Mouse (Mus musculus) intestine, embryonic 16.5 days (tissue): ENCODE measurements around the gene Sec61a2. TPM values are rescaled to one million over a fixed set of nuclear protein-coding genes. Genes with fewer than 3 reads are reported as not detected.

Source experiments
- ATAC-seq: fragments of 200-750 bp; cut with Nextera tagmentation; 2 replicates; pipeline ENCODE4 v1.8.0; 2017; ENCODE audit warnings: moderate TSS enrichment, moderate library complexity
- H3K27ac ChIP-seq: fragments of 300-500 bp; sonication (generic); 2 replicates; pipeline ENCODE4 v1.5.1; 2014; ENCODE audit warnings: mild to moderate bottlenecking, low read length
- H3K27me3 ChIP-seq: fragments of 300-500 bp; sonication (generic); replicated peaks from 2 replicates; pipeline ENCODE4 v1.6.1; 2014; ENCODE audit warnings: low read length, control low read depth, mixed read lengths; ENCODE audit not compliant: control insufficient read depth, insufficient read depth
- H3K36me3 ChIP-seq: fragments of 300-500 bp; sonication (generic); 2 replicates; pipeline ENCODE4 v1.6.1; 2014; ENCODE audit warnings: low read length, control low read depth; ENCODE audit not compliant: control insufficient read depth, insufficient read depth
- H3K4me1 ChIP-seq: fragments of 300-500 bp; sonication (generic); 2 replicates; pipeline ENCODE4 v1.6.1; 2014; ENCODE audit warnings: low read length, control low read depth, mixed read lengths; ENCODE audit not compliant: control insufficient read depth, insufficient read depth
- H3K4me2 ChIP-seq: fragments of 300-500 bp; sonication (generic); 2 replicates; pipeline ENCODE4 v1.6.1; 2014; ENCODE audit warnings: low read depth, low read length, control low read depth
- H3K4me3 ChIP-seq: fragments of 300-500 bp; sonication (generic); 2 replicates; pipeline ENCODE4 v1.5.1; 2014; ENCODE audit warnings: mild to moderate bottlenecking, low read length
- H3K9ac ChIP-seq: fragments of 300-500 bp; sonication (generic); 2 replicates; pipeline ENCODE4 v1.6.1; 2014; ENCODE audit warnings: low read depth, low read length
- H3K9me3 ChIP-seq: fragments of 300-500 bp; sonication (generic); 2 replicates; pipeline ENCODE4 v1.6.1; 2016; ENCODE audit warnings: low read length, control low read depth; ENCODE audit not compliant: control insufficient read depth
- WGBS: fragments of 180-500 bp; shearing (Covaris S2); extraction: QIAGEN DNeasy Blood & Tissue Kit; methylation state at CpG from one replicate; pipeline ENCODE4 v1.1.7; 2014; 5-methylcytosine and 5-hydroxymethylcytosine counted together
- polyA plus RNA-seq: library from polyadenylated mRNA; unstranded; fragments of >200 nt; fragmentation: Nextera tagmentation; extraction: Ambion mirVana; gene quantifications from 2 replicates; pipeline ENCODE4 v1.2.1, GENCODE M21; 2015

Gene Sec61a2
- polyA plus RNA-seq, 1 experiment from 2014 or later = 61.8 TPM

- Histone ChIP-seq H3K4me1 (no peaks in the 10 kb centered on the region), H3K9ac (no peak overlapping the region), H3K27me3 (no peaks in the 10 kb centered on the region), H3K36me3 (no peaks in the 10 kb centered on the region), H3K4me2 (no peak overlapping the region), H3K4me3 (no peak overlapping the region), H3K27ac (no peak overlapping the region), H3K9me3 (no peaks in the 10 kb centered on the region)
- no peak for ATAC-seq
- 30% methylated on average over 5 of the region's 5 CpGs for WGBS
Measured at GRCm38 (mm10) chr2:5906092-5906491, 10.9 kb upstream of the Sec61a2 start.

GRCm38 (mm10) chr2:5900145-5900544 lies 4.9 kb upstream of the Sec61a2 start:
- Histone ChIP-seq H3K4me2 (no peak overlapping the region), H3K4me1 (no peaks in the 10 kb centered on the region), H3K9ac (no peak overlapping the region), H3K27ac (no peak overlapping the region), H3K4me3 (no peak overlapping the region), H3K27me3 (no peaks in the 10 kb centered on the region), H3K9me3 (no peaks in the 10 kb centered on the region), H3K36me3 (no peaks in the 10 kb centered on the region)
- WGBS = 64% methylated on average over 5 of the region's 5 CpGs
- no peak for ATAC-seq

- H3K4me2 ChIP-seq = peak overlapping the region; percentile 47
- ATAC-seq = peak; percentile 32
- WGBS = 12% methylated on average over 11 of the region's 11 CpGs
- peak overlapping the region; percentile 85 for H3K4me3 ChIP-seq
- no peaks in the 10 kb centered on the region for H3K27me3 ChIP-seq
- H3K9ac ChIP-seq = peak overlapping the region; percentile 96
- no peaks in the 10 kb centered on the region for H3K36me3 ChIP-seq
- H3K4me1 ChIP-seq = peaks cover 6% of the 10 kb centered on the region; the same call in 1 of the 2 replicates
- peak overlapping the region; percentile 67 for H3K27ac ChIP-seq
- H3K9me3 ChIP-seq = no peaks in the 10 kb centered on the region
Measured at GRCm38 (mm10) chr2:5894296-5894695, 936 bp downstream of the Sec61a2 start.

DNA sequence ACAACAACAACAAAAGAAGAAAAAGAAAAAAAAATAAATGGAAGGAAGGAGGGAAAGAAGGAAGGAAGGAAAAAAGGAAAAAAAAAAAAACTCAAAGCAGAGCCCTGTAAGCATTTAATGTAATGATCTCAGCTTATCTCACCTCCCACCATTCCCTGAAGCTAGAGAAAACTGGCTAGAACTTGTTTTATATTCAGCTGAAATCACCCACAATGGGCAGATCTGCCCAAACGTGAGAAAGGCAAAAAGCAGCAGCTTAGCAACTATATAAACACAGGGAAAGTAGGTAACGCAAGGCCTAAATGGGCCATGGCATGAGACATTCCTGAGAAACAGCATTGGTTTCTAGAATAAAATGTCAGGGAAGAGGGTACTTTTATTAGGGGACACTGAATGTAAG lies 5.8 kb downstream of the Sec61a2 start:
- no peak overlapping the region for H3K27ac ChIP-seq
- no peaks in the 10 kb centered on the region for H3K9me3 ChIP-seq

GRCm38 (mm10) chr2:5888865-5889264 lies 6.4 kb downstream of the Sec61a2 start:
- ATAC-seq = no peak
- H3K4me1 ChIP-seq = peaks cover 6% of the 10 kb centered on the region; the same call in 1 of the 2 replicates
- 81% methylated on average over 5 of the region's 5 CpGs for WGBS
- peaks cover 6% of the 10 kb centered on the region for H3K36me3 ChIP-seq
- no peaks in the 10 kb centered on the region for H3K27me3 ChIP-seq
- no peak overlapping the region for H3K4me3 ChIP-seq
- H3K4me2 ChIP-seq = no peak overlapping the region
- no peaks in the 10 kb centered on the region for H3K9me3 ChIP-seq
- H3K27ac ChIP-seq = no peak overlapping the region
- H3K9ac ChIP-seq = no peak overlapping the region

More for the DNA sequence above, 5.8 kb downstream of the Sec61a2 start:
- Histone ChIP-seq H3K9ac (no peak overlapping the region), H3K4me3 (no peak overlapping the region), H3K4me2 (no peak overlapping the region), H3K4me1 (peaks cover 6% of the 10 kb centered on the region; the same call in 1 of the 2 replicates), H3K36me3 (peaks cover 6% of the 10 kb centered on the region; the same call in 1 of the 2 replicates), H3K27me3 (no peaks in the 10 kb centered on the region)
- WGBS = 59% methylated on average over 2 of the region's 2 CpGs
- ATAC-seq = no peak

DNA sequence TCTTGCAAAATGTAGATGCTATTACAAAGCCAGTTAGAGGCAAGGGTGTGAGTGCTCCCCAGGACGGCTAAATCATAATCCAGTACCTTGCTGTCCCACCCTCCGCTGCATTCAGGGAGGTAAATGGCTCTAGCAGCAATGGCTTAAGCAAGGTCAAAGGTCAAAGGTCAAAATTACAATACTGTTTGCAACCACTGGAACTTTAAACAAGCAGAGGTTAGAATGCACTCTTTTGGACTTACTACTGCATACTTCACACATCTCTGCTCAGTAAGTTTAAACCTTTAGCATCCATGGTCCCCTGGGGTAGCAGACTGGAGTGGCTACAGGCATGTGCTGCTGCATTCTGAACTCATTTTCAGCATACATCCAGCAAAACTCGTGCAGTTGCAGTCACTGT lies 17.8 kb downstream of the Sec61a2 start:
- 65% methylated on average over 3 of the region's 3 CpGs for WGBS
- peaks cover 23% of the 10 kb centered on the region for H3K36me3 ChIP-seq
- no peak overlapping the region for H3K27ac ChIP-seq
- H3K27me3 ChIP-seq = no peaks in the 10 kb centered on the region
- ATAC-seq = no peak
- H3K4me1 ChIP-seq = no peaks in the 10 kb centered on the region
- H3K9me3 ChIP-seq = no peaks in the 10 kb centered on the region
- no peak overlapping the region for H3K4me2 ChIP-seq
- no peak overlapping the region for H3K4me3 ChIP-seq
- no peak overlapping the region for H3K9ac ChIP-seq

- peaks cover 16% of the 10 kb centered on the region for H3K36me3 ChIP-seq
- no peak overlapping the region for H3K27ac ChIP-seq
- ATAC-seq = no peak
- WGBS = 91% methylated on average over 5 of the region's 5 CpGs
- no peaks in the 10 kb centered on the region for H3K27me3 ChIP-seq
- H3K9me3 ChIP-seq = no peaks in the 10 kb centered on the region
- no peak overlapping the region for H3K4me3 ChIP-seq
- H3K4me1 ChIP-seq = no peaks in the 10 kb centered on the region
- no peak overlapping the region for H3K9ac ChIP-seq
- no peak overlapping the region for H3K4me2 ChIP-seq
Measured at GRCm38 (mm10) chr2:5869746-5870145, 25.5 kb downstream of the Sec61a2 start.

DNA sequence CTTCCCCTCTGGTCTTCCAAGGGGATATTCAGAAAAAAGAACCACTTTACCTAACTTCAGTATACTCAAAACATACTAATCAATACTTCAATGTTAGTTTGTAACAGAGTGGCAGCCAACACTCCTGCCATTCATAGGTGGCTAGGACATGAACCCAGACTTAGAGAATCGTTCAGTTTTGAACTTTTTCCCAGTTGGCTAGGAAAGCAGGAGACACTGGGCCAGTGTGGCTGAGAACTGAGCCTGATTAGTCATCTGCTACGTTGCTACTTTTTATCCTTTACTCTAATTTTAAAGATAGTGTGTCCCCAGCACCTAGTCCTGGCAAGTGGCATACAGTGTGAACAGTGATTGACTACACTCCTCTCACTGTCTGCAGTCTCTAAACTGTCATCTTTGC lies 27.6 kb downstream of the Sec61a2 start:
- Histone ChIP-seq H3K9ac (no peak overlapping the region), H3K4me1 (no peaks in the 10 kb centered on the region), H3K36me3 (peaks cover 7% of the 10 kb centered on the region), H3K4me2 (no peak overlapping the region), H3K27ac (no peak overlapping the region), H3K4me3 (no peak overlapping the region), H3K9me3 (no peaks in the 10 kb centered on the region), H3K27me3 (no peaks in the 10 kb centered on the region)
- 84% methylated on average over 2 of the region's 2 CpGs for WGBS
- ATAC-seq = no peak

DNA sequence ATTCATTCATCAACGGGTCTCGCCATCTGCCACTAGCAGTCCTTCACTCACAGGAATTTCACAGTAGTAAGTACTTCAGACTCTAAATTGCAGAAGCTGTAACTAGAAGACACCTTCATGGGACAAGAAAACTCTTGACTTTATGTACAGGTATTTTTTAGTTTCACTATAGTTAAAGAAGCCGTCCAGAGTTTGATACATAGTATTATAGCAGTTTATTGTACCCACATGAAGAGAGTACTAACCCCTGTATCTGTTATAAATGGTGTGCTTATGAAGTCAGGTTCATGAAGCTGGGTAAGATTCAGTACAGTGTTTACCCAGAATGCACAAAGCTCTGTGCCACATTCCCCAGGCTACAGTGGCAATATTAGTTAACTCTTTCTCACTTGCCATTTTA lies 32.4 kb downstream of the Sec61a2 start, which contains the start of gene Gm13199:
Gene Gm13199 (minus strand): TSS at position 101 of the 400 bp plus-strand sequence.
- Histone ChIP-seq H3K4me3 (no peak within 1 kb of the TSS), H3K36me3 (peaks cover 3% of the 10 kb centered on the region; the same call in 1 of the 2 replicates), H3K4me2 (no peak within 1 kb of the TSS), H3K4me1 (no peaks in the 10 kb centered on the region), H3K27me3 (no peaks in the 10 kb centered on the region), H3K9me3 (no peaks in the 10 kb centered on the region), H3K27ac (no peak within 1 kb of the TSS), H3K9ac (no peak within 1 kb of the TSS)
- 96% methylated on average over 3 of the region's 3 CpGs for WGBS
- ATAC-seq = no peak

- Histone ChIP-seq H3K36me3 (no peaks in the 10 kb centered on the region), H3K9me3 (no peaks in the 10 kb centered on the region), H3K9ac (no peak overlapping the region), H3K27me3 (no peaks in the 10 kb centered on the region), H3K4me1 (peaks cover 2% of the 10 kb centered on the region; the same call in 1 of the 2 replicates), H3K4me2 (no peak overlapping the region), H3K27ac (no peak overlapping the region), H3K4me3 (no peak overlapping the region)
- no peak for ATAC-seq
- WGBS = 86% methylated on average over 5 of the region's 5 CpGs
Measured at GRCm38 (mm10) chr2:5851866-5852265, 43.4 kb downstream of the Sec61a2 start.
